Mouse (Mus musculus): ENCODE results near the gene Csrp3. TPM values are rescaled to one million over a fixed set of nuclear protein-coding genes. Genes with fewer than 3 reads are reported as not detected.

The Csrp3 gene
- polyA plus RNA-seq, 1 experiment, result 1.4 TPM

- peaks cover 4% of the 10 kb centered on the region for H3K27me3 ChIP-seq (replicated peaks)
- H3K9me3 ChIP-seq, result no peaks in the 10 kb centered on the region
- H3K36me3 ChIP-seq (replicated peaks; ENCODE audit: low read length), result no peaks in the 10 kb centered on the region
- peaks cover 29% of the 10 kb centered on the region for H3K4me1 ChIP-seq
- TF ChIP-seq FLI1 (IDR thresholded peaks at IDR 0.05; ENCODE audit: low read length) (no peak), GATA1 (IDR thresholded peaks at IDR 0.05; ENCODE audit: borderline replicate concordance, low read length) (no peak)
- H3K4me3 ChIP-seq (replicated peaks), result no peak overlapping the region
These were observed 65.4 kb downstream of the Csrp3 start for GRCm38 (mm10) chr7:48782432-48782831.

Other genes starting within 250 kb of the Csrp3 start
- not detected in 2 replicates for gene Mrgprb3, start 204.2 kb downstream of the Csrp3 start, polyA plus RNA-seq (2012; ENCODE audit: insufficient read depth, low replicate concordance)
- 1.9 and 3.1 TPM in 2 replicates for gene Zdhhc13, start 59.0 kb downstream of the Csrp3 start, polyA plus RNA-seq (2012; ENCODE audit: insufficient read depth, low replicate concordance)
- 23.0 and 25.1 TPM in 2 replicates for gene E2f8, start 33.6 kb upstream of the Csrp3 start, polyA plus RNA-seq (2012; ENCODE audit: insufficient read depth, low replicate concordance)
- 1.2 and 1.3 TPM in 2 replicates for gene Nav2, start 60.7 kb upstream of the Csrp3 start, polyA plus RNA-seq (2012; ENCODE audit: insufficient read depth, low replicate concordance)